Mouse (Mus musculus) urinary bladder, postnatal 36 days (tissue): Measurements from ENCODE around the gene Irak3.

Experiments used
- DNase-seq, 2 experiments: peaks; one replicate each; pipeline ENCODE4 v3.0.0; 2022; ENCODE audit warnings: low spot score in 2 of 2, mixed read lengths in 1 of 2

The Irak3 gene

DNA sequence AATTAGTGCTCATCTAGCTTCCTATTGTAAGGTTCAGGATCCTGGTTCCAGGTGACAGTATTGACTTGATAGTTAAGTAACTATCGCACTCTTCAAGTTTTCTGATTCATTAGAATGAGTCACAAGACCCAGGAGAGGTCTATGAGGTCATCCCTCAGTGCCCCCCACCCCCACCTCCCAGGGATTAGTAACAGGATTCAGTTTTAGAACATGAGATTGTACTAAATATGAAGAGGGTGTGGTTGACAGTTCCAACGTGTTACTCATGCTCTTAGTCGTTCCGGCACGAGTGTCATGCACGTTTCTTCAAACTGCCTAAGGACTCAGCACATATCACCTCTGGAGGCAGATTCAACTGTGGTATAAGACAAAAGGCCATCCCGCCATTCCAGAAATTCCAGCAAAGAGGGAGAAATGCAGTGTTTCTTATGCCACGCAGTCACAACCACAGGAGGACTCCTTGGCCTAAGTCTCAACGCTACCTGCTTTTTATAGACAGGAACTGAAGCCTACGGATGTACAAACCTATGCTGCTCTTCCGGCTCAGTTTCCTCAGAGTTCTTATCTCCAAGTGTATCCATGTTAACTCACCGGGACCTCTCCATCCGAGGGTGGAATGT, 2.8 kb upstream of the Irak3 start:
- no peak for DNase-seq

DNA sequence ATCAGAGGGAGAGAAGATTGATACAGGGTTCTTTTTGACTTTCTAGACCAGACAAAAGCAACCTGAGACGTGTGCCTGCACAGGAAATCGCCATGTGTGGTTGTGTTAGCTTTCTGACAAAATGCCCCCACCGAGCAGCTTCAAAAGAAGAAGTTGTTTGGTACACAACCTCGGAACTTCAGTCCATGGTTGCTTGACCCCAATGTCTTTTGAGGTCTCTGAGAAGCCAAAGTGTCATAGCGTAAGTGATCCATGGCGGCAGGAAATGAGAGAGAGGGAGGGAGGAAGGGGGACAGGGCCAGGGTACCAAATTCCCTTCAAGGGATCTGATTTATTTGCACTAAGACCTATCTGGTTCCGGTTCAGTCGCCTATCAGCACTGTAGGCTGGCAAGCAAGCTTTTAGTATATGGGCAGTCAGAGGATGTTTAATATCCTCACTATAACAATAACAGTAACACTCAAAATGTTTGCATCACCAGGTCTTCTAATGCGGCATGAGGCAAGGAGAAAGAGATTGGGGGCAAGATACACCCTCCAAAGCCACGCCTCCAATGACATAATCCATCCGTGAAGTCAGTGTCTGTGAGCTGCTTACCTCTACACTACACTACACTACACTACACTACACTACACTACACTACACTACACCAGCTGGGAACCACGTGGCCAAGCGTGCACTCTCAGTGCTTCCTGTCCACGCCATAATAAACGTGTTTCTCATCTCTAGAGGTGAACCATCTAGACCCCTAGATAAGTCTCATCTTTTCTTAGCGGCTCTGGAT, 729 bp upstream of the Irak3 start:
- no peak for DNase-seq

GRCm38 (mm10) chr10:120201131-120201921, 604 bp downstream of the Irak3 start, which contains the start of gene Tmbim4:
Tmbim4 (plus strand) TSS chr10:120201590.
- DNase-seq = peak; percentile 73 to 86

GRCm38 (mm10) chr10:120197061-120197835, 4.7 kb downstream of the Irak3 start:
- no peak for DNase-seq

DNA sequence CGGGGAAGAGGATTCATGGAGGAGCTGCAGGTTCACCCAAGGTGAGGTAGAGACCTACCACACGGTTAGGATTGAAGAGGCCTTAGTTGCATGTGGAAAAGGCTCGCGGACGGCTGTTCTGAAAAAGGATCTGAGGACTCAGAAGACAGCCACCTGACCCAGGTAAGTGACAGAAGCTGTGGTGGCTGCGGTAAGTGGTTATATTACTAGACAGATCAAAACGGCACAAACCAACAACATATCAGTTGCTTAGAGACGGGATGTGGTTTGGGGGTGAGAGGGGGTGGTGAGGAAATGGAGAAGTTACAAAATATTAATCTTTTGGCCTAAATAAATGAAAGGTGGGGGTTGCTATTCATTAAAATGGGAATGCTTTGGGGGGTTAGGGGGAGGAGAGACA, 8.7 kb downstream of the Irak3 start:
- no peak for DNase-seq

GRCm38 (mm10) chr10:120192278-120192677, 9.7 kb downstream of the Irak3 start:
- DNase-seq = no peak

GRCm38 (mm10) chr10:120191165-120191564, 10.8 kb downstream of the Irak3 start:
- DNase-seq = no peak

- no peak for DNase-seq
Measured at GRCm38 (mm10) chr10:120189782-120190181, 12.1 kb downstream of the Irak3 start.

- no peak for DNase-seq
Measured at GRCm38 (mm10) chr10:120189276-120189675, 12.7 kb downstream of the Irak3 start.

DNA sequence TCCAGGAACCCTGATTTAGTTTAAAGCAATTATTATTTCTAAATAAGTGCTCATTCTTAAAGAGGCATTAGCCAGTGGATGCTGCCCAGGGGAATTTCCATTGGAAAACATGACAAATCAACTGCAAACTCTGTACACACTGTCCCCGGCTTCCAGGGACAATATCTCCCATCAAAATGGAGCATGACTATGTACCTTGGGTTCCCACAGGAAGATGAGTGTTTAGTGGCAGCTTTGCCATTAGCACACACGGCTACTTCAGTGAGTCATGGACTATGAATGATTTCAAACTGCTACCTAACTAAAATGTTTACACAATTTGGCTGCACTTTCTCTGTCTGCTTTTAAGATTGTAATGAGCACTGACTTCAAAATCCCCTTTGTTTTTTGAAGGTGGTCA, 13.4 kb downstream of the Irak3 start:
- DNase-seq = no peak

- DNase-seq = no peak
Measured at GRCm38 (mm10) chr10:120183342-120183741, 18.6 kb downstream of the Irak3 start.

- no peak for DNase-seq
Measured at GRCm38 (mm10) chr10:120182887-120183286, 19.0 kb downstream of the Irak3 start.

- DNase-seq = no peak
Measured at GRCm38 (mm10) chr10:120174192-120174705, 27.7 kb downstream of the Irak3 start.

GRCm38 (mm10) chr10:120171340-120171739, 30.6 kb downstream of the Irak3 start:
- no peak for DNase-seq

GRCm38 (mm10) chr10:120170277-120170676, 31.7 kb downstream of the Irak3 start:
- no peak for DNase-seq

GRCm38 (mm10) chr10:120169841-120170240, 32.1 kb downstream of the Irak3 start:
- no peak for DNase-seq

DNA sequence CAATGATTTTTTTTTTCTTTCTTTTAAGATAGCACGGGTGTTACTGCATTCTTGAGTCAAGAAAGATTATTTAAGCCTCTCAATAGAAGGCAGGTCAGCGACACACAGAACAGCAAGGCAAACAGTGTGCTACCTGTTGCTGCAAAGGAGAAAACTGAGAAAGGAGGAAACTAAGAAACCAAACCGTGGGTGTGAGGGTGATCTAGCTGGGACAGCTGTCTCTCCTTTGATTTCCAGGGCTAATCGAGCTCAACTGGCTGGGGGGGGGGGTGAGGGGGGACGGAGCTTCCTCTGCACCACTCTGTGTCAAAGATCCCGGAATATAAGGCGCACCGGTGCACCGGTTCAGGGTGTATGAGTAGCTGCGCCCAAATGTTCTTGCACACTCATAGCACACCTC, 32.9 kb downstream of the Irak3 start:
- no peak for DNase-seq

DNA sequence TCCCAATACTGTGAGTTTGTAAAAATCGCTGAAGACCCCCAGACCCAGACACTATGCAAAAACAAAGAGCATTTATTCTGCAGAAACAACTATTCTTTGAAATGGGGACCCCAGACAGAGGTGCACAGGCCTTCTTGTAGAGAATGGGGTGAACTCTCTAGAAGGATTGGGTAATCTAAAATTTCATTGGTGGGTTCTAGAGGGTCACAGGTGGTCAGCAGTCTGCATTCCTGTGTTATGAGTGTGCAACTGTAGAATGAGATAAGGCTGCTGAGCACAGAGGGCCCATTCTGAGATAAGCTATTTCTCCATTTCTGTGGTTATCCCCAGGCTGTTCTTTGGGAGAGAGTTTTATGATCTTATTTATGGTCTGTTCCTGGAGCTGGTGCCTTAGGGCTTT, 33.9 kb downstream of the Irak3 start:
- no peak for DNase-seq

DNA sequence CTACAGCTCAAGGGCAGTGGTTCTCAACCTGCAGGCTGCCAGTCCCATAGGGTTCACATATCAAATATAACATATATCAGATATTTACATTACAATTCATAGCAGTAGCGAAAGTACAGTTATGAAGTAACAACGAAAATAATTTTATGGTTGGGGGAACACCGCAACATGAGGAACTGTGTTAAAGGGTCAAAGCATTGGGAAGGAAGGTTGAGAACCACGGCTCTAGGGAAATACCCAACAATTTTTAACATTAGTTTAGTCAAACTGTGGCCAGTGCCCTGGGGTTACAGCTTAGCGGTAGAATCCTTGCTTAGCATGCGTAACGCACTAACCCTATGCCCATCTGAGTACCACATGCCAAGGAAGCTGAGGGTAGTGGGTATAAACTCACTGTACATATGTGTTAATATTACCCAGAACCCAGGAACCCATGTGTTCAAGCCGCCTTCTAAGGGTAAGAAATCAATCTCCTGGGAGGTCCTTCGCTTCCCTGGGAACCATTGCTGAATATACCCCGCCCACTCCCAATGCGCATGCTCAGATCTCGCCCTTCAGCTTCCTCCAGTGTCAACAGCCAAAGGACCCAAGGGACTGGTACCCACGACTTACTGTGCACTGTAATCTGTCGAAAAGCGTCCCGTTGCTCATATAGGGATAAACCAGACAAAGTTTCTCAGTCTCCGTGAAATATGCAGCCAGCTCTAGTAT, 36.0 kb downstream of the Irak3 start:
- DNase-seq = no peak

DNA sequence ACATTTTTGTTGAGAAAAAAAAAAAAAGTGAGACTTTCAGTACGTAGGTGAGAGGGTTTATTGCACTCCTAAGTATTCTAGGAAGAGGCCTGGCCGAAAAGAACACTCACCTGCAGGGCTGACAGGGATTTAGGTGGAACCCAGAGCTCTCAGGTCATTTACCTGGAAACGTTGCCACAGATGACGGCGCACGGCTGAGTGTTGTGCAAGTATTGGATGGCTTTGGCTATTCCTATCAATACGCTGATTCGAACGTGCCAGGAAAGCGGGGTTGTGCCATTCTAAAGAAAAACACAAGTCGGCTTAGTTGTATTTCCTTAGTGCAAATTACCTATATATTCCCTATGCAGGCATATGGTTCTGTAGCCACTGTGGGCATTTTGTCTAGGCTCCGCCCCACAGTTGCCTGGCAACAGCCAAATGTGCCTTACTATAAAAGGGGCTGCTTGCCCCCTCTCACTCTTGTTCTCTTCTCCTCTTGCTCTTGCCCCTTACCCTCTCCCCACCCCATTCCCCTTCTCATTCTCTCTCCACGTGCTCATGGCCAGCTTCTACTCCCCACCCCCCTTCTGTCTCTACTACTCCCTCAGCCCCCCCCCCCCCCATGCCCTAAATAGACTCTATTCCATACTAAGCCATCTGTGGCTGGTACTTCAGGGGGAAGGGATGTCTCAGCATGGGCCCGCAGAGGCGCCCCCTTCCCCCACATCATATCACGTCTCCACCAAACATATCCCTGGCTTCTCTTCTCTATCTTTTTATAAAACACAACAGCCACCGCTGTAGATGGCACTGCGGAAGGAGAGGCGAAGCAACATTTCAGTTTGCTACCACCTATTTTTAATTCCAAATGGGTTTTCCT, 36.8 kb downstream of the Irak3 start:
- no peak for DNase-seq
